Mouse (Mus musculus) hindbrain, embryonic 15.5 days (tissue): ENCODE measurements around the gene Alkbh7. TPM values are rescaled to one million over a fixed set of nuclear protein-coding genes. Genes with fewer than 3 reads are reported as not detected.

ENCODE experiments used
- ATAC-seq: fragments of 200-750 bp; cut with Nextera tagmentation; 2 replicates; pipeline ENCODE4 v1.8.0; 2017; ENCODE audit warnings: low read depth, moderate number of reproducible peaks, moderate TSS enrichment; ENCODE audit not compliant: low FRiP score
- H3K27ac ChIP-seq: fragments of 300-500 bp; sonication (generic); replicated peaks from 2 replicates; pipeline ENCODE4 v1.5.1; 2015; ENCODE audit warnings: mild to moderate bottlenecking, inconsistent platforms
- H3K27me3 ChIP-seq: fragments of 300-500 bp; sonication (generic); 2 replicates; pipeline ENCODE4 v1.6.1; 2015; ENCODE audit warnings: control low read depth, inconsistent platforms
- H3K36me3 ChIP-seq: fragments of 300-500 bp; sonication (generic); 2 replicates; pipeline ENCODE4 v1.6.1; 2015; ENCODE audit warnings: control low read depth, inconsistent platforms
- H3K4me1 ChIP-seq: fragments of 300-500 bp; sonication (generic); replicated peaks from 2 replicates; pipeline ENCODE4 v1.6.1; 2015; ENCODE audit warnings: control low read depth, inconsistent platforms
- H3K4me2 ChIP-seq: fragments of 300-500 bp; sonication (generic); 2 replicates; pipeline ENCODE4 v1.6.1; 2015; ENCODE audit warnings: moderate library complexity, mild to moderate bottlenecking, inconsistent platforms
- H3K4me3 ChIP-seq: fragments of 300-500 bp; sonication (generic); 2 replicates; pipeline ENCODE4 v1.5.1; 2015; ENCODE audit warnings: mild to moderate bottlenecking, inconsistent platforms
- H3K9ac ChIP-seq: fragments of 300-500 bp; sonication (generic); 2 replicates; pipeline ENCODE4 v1.6.1; 2015; ENCODE audit warnings: inconsistent platforms
- H3K9me3 ChIP-seq: fragments of 300-500 bp; sonication (generic); 2 replicates; pipeline ENCODE4 v1.6.1; 2016; ENCODE audit warnings: control low read depth, inconsistent platforms
- WGBS: fragments of 180-500 bp; shearing (Covaris S2); methylation state at CpG from one replicate; pipeline ENCODE4 v1.1.7; 2015; 5-methylcytosine and 5-hydroxymethylcytosine counted together
- polyA plus RNA-seq: library from polyadenylated mRNA; unstranded; fragments of >200 nt; fragmentation: Nextera tagmentation; extraction: Ambion mirVana; gene quantifications from 2 replicates; pipeline ENCODE4 v1.2.1, GENCODE M21; 2015

Alkbh7 gene
- polyA plus RNA-seq, 1 experiment from 2014 or later: 55.8 TPM

DNA sequence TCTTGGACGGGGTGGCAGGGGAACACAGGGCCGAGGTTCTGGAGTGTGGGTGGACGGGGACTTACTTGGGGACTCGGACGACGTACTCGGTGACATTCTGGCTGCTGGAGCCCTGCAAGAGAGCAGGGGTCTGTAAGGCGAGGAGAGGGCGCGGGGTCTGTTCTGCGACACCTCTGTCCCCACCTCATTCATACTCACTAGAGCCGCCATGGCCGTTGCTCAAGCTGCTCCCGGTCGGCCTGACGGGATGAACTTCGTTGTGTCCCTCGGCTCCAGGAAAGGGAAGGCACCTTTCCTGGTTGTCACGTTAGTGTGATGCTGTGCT, 13.7 kb downstream of the Alkbh7 start:
- peak overlapping the region; percentile 63 for H3K4me3 ChIP-seq
- WGBS: under 1% methylated on average over 19 of the region's 19 CpGs
- peak overlapping the region; percentile 77 for H3K27ac ChIP-seq
- H3K4me2 ChIP-seq: peak overlapping the region; percentile 87
- peaks cover 21% of the 10 kb centered on the region for H3K4me1 ChIP-seq
- peaks cover 27% of the 10 kb centered on the region for H3K36me3 ChIP-seq
- H3K9me3 ChIP-seq: no peaks in the 10 kb centered on the region
- peak overlapping the region; percentile 66 for H3K9ac ChIP-seq
- peak; percentile 57 for ATAC-seq
- H3K27me3 ChIP-seq: no peaks in the 10 kb centered on the region

DNA sequence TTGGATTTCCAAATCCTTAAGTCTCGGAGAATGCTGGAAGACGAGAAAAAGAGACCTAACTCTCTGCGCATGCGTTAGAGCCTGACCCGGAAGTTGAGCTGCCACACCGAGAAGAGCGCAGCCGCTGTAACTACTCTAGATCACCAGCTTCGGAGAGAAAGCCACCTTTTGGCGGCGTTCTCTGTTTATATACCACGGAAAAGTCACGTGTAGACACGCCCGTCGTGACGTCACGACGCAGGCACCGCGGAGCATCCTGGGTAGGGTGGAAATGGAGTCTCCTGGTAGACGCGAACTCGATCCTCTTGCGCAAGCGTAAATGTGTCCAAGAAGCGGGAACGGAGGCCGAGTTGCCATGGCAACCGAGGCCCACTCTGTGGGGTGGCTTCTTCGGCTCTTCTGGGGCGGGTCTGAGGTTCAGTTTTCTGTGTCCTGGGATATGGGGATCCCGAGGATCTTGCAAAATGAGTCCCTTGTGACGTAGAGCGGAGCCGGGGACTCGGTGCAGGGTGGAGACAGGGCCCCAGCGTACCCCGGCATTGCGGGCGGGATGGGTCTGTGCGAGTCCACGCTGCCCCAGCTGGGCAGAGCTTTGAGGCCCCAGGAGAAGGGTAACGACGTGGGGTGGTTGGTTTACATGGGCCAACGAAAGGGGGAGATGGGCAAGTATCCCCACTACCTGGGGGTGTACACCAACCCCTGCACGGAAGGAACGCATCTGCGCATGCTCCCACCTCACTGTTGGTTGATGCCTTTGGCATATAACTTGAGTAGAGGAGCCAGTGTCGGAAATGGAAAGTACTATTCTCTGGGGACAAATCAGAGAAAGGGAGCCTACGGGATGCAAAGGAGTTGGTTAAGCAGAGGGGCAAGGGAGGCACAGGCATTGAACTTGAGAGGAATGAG, 14.3 kb downstream of the Alkbh7 start, which contains the start of the genes Gtf2f1 and Gm17949:
Gene Gtf2f1, minus strand, starts transcription at position 53 of the 906 bp plus-strand sequence.
Gene Gm17949, plus strand, starts transcription at position 234 of the 906 bp plus-strand sequence.
- peak within 1 kb of the TSS; percentile 96 for H3K27ac ChIP-seq
- H3K9me3 ChIP-seq: no peaks in the 10 kb centered on the region
- peak within 1 kb of the TSS; percentile 77 for H3K9ac ChIP-seq
- peaks cover 21% of the 10 kb centered on the region for H3K4me1 ChIP-seq
- peaks cover 22% of the 10 kb centered on the region for H3K36me3 ChIP-seq
- peak within 1 kb of the TSS; percentile 63 for H3K4me3 ChIP-seq
- H3K27me3 ChIP-seq: no peaks in the 10 kb centered on the region
- under 1% methylated on average over 51 of the region's 51 CpGs for WGBS
- peak; percentile 94 for ATAC-seq
- peak within 1 kb of the TSS; percentile 87 for H3K4me2 ChIP-seq

DNA sequence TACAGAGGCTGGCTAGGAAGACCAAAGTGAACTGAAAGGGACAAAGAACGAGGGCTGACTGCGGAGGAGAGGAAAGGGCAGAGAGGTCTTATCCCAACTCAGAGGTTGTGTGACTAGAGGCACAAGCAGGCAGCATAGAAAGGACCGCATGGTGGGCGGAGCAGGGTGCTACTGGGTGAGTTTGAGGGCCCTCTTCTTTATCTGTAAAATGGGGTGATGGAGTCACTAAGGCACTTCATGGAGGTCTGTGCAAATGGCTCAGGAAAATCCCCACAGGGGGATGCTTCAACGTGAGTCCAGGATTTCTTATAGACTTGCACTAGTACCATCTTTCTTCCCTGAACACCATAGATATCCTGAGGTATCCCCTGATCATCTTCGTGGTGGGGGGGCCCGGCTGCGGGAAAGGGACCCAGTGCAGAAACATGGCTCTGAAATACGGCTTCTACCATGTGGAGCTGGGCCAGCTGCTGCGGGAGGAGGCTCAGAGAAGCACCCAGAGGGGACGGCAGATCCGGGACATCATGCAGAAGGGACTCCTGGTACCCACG, 15.2 kb downstream of the Alkbh7 start:
- Histone ChIP-seq H3K4me1 (peaks cover 21% of the 10 kb centered on the region), H3K9me3 (no peaks in the 10 kb centered on the region), H3K36me3 (peaks cover 14% of the 10 kb centered on the region), H3K9ac (peak overlapping the region; percentile 77; the same call in 1 of the 2 replicates), H3K4me2 (peak overlapping the region; percentile 75), H3K4me3 (peak overlapping the region; percentile 63), H3K27me3 (no peaks in the 10 kb centered on the region), H3K27ac (peak overlapping the region; percentile 96)
- 74% methylated on average over 13 of the region's 13 CpGs for WGBS
- ATAC-seq: no peak

GRCm38 (mm10) chr17:57019693-57020092, 22.6 kb downstream of the Alkbh7 start:
- Histone ChIP-seq H3K9me3 (no peaks in the 10 kb centered on the region), H3K27me3 (no peaks in the 10 kb centered on the region), H3K4me3 (no peak overlapping the region), H3K27ac (no peak overlapping the region), H3K9ac (no peak overlapping the region), H3K4me2 (no peak overlapping the region), H3K36me3 (peaks cover 31% of the 10 kb centered on the region), H3K4me1 (no peaks in the 10 kb centered on the region)
- 89% methylated on average over 2 of the region's 2 CpGs for WGBS
- ATAC-seq: no peak

GRCm38 (mm10) chr17:57020960-57021359, 23.8 kb downstream of the Alkbh7 start:
- Histone ChIP-seq H3K4me2 (no peak overlapping the region), H3K9ac (no peak overlapping the region), H3K27ac (no peak overlapping the region), H3K27me3 (no peaks in the 10 kb centered on the region), H3K36me3 (peaks cover 44% of the 10 kb centered on the region), H3K9me3 (no peaks in the 10 kb centered on the region), H3K4me3 (no peak overlapping the region), H3K4me1 (no peaks in the 10 kb centered on the region)
- no peak for ATAC-seq
- WGBS: 89% methylated on average over 5 of the region's 5 CpGs

- no peak overlapping the region for H3K4me3 ChIP-seq
- H3K27me3 ChIP-seq: no peaks in the 10 kb centered on the region
- H3K4me1 ChIP-seq: peaks cover 24% of the 10 kb centered on the region
- H3K27ac ChIP-seq: no peak overlapping the region
- no peaks in the 10 kb centered on the region for H3K9me3 ChIP-seq
- H3K4me2 ChIP-seq: no peak overlapping the region
- H3K9ac ChIP-seq: no peak overlapping the region
- WGBS: 91% methylated on average over 4 of the region's 4 CpGs
- no peak for ATAC-seq
- H3K36me3 ChIP-seq: peaks cover 58% of the 10 kb centered on the region
These were observed 30.3 kb downstream of the Alkbh7 start for GRCm38 (mm10) chr17:57027471-57027870.

DNA sequence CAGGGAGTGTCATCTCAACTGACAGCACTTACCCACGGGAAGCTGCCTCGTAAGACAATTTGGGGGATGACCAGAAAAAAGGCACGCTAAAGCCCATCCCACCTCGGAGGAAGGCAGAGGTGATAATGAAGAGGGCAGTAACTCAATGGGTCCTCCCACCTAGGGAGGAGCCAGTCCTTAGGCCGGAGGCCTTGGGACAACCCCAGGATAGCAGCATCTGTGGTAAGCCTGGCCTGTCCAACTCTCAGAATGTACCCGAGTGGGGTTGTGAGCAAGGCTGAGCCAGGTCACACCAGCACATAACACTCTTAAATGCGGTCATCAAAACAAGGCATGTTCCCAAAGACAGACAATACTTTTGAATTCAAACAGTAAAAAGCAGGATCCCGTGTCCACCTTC, 32.6 kb downstream of the Alkbh7 start:
- 51% methylated on average over 8 of the region's 8 CpGs for WGBS
- H3K9ac ChIP-seq: peak overlapping the region; percentile 97
- H3K36me3 ChIP-seq: peaks cover 36% of the 10 kb centered on the region
- no peaks in the 10 kb centered on the region for H3K9me3 ChIP-seq
- peaks cover 29% of the 10 kb centered on the region for H3K4me1 ChIP-seq
- no peaks in the 10 kb centered on the region for H3K27me3 ChIP-seq
- H3K4me2 ChIP-seq: peak overlapping the region; percentile 75
- H3K4me3 ChIP-seq: peak overlapping the region; percentile 85
- H3K27ac ChIP-seq: no peak overlapping the region
- ATAC-seq: no peak

GRCm38 (mm10) chr17:57030931-57031660, 34.0 kb downstream of the Alkbh7 start, which contains the start of gene Khsrp:
Khsrp (minus strand) TSS chr17:57031522.
- Histone ChIP-seq H3K27me3 (no peaks in the 10 kb centered on the region), H3K36me3 (peaks cover 22% of the 10 kb centered on the region), H3K4me1 (peaks cover 29% of the 10 kb centered on the region), H3K27ac (peak within 1 kb of the TSS; percentile 96), H3K9me3 (no peaks in the 10 kb centered on the region), H3K4me2 (peak within 1 kb of the TSS; percentile 75), H3K4me3 (peak within 1 kb of the TSS; percentile 85), H3K9ac (peak within 1 kb of the TSS; percentile 97)
- 0% methylated on average over 82 of the region's 99 CpGs for WGBS
- no peak for ATAC-seq

- Histone ChIP-seq H3K9ac (peak overlapping the region; percentile 22; the same call in 1 of the 2 replicates), H3K4me1 (peaks cover 29% of the 10 kb centered on the region), H3K27me3 (no peaks in the 10 kb centered on the region), H3K36me3 (peaks cover 14% of the 10 kb centered on the region), H3K4me2 (peak overlapping the region; percentile 65), H3K4me3 (peak overlapping the region; percentile 85), H3K9me3 (no peaks in the 10 kb centered on the region), H3K27ac (peak overlapping the region; percentile 86)
- ATAC-seq: peak; percentile 99
- WGBS: under 1% methylated on average over 38 of the region's 38 CpGs
These were observed 34.7 kb downstream of the Alkbh7 start for GRCm38 (mm10) chr17:57031661-57032420.

- no peaks in the 10 kb centered on the region for H3K27me3 ChIP-seq
- H3K27ac ChIP-seq: 0 out of 2 replicates have a peak overlapping the region, but pooled peaks have one; percentile 86
- ATAC-seq: no peak
- H3K9ac ChIP-seq: no peak overlapping the region
- H3K4me1 ChIP-seq: peaks cover 29% of the 10 kb centered on the region
- H3K4me2 ChIP-seq: peak overlapping the region; percentile 65; the same call in 1 of the 2 replicates
- H3K4me3 ChIP-seq: no peak overlapping the region; the same call in 1 of the 2 replicates
- H3K9me3 ChIP-seq: no peaks in the 10 kb centered on the region
- H3K36me3 ChIP-seq: peaks cover 4% of the 10 kb centered on the region
- WGBS: 90% methylated on average over 4 of the region's 4 CpGs
These were observed 35.7 kb downstream of the Alkbh7 start for GRCm38 (mm10) chr17:57032854-57033253.

- Histone ChIP-seq H3K9ac (no peak overlapping the region), H3K36me3 (no peaks in the 10 kb centered on the region), H3K4me1 (no peaks in the 10 kb centered on the region), H3K4me2 (no peak overlapping the region), H3K27me3 (no peaks in the 10 kb centered on the region), H3K27ac (no peak overlapping the region), H3K4me3 (no peak overlapping the region), H3K9me3 (no peaks in the 10 kb centered on the region)
- WGBS: 47% methylated on average over 8 of the region's 8 CpGs
- ATAC-seq: no peak
These were observed 41.8 kb downstream of the Alkbh7 start for GRCm38 (mm10) chr17:57038978-57039377.
